7 mouse cellular contexts compared by ENCODE assay signal in the genomic region with DNA sequence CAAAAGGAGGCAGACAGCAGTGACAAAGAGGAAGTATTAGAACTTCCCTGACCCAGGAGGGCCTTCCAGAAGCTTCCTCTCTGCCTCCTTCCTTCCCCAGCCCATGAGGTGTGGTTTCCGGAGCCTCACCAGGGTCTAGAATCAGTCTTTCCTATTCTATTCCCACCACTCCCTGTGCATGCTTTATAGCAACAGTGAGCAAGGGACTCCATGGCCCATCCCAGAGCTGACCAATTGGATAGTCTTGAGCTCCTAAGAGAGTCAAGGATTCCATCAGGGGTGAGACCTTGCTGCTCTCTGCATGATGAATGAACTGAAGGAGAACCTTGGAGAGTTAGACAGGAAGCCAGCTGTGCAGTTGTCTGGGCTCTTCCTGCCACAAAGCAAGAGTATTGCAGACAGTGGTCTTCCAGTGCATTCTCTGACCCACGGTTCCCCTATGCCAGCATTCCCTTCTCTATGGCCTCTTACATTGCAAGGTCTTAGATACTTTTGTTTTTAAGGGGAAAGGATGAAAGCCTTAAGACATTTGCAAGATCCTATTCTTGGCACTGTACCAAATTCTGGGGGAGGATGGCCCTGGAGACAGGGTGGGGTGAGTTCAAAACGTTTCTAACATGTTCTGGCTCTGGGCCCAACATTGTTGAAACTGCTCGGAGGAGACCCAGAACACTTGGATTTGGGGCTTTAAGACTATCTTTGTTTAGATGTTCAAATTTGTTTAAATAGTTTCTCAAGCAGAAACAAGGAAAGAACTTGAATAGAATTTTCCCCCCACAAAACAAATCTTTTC. TPM values are rescaled to one million over a fixed set of nuclear protein-coding genes. Genes with fewer than 3 reads are reported as not detected.
DNase-seq lines count a peak whose midpoint lies in the region; ATAC-seq and TF ChIP-seq lines count a peak whose summit lies in the region.

No protein-coding gene starts in this region.

- TF ChIP-seq EP300 in lung, postnatal 0 days (IDR thresholded peaks at IDR 0.05), result peak; percentile 77

- intact Hi-C loops in heart, postnatal 36 days (cut with DNase I), result loop anchor here (2.0 kb wide), 1 partner anchor 27 kb away; no protein-coding TSS in a partner anchor

- no peak overlapping the region for H3K9ac ChIP-seq in lung, postnatal 0 days (replicated peaks; ENCODE audit: low read depth)
- no peak overlapping the region for H3K9ac ChIP-seq in forebrain, embryonic 15.5 days (replicated peaks)

- TF ChIP-seq CTCF in lung, postnatal 0 days (IDR thresholded peaks at IDR 0.05), result no peak

- peak overlapping the region; percentile 15; the same call in 1 of the 2 replicates for H3K27ac ChIP-seq in brown adipose tissue, adult 24 weeks (replicated peaks; ENCODE audit: low read depth, low read length)
- peak overlapping the region; percentile 38 for H3K27ac ChIP-seq in lung, postnatal 0 days (ENCODE audit: low read length)
- no peak overlapping the region for H3K27ac ChIP-seq in forebrain, embryonic 15.5 days (replicated peaks)

- 22% methylated on average over 4 of the region's 4 CpGs for WGBS in lung, postnatal 0 days
- 36% methylated on average over 4 of the region's 4 CpGs for WGBS in forebrain, embryonic 15.5 days

- DNase-seq in ZHBTc4 (ENCODE audit: low read depth, low spot score), result peak; percentile 35
- peak; percentile 58 to 59 for DNase-seq in heart, postnatal 36 days
- DNase-seq in lung, postnatal 0 days (ENCODE audit: low spot score), result peak; percentile 69
- no peak for DNase-seq in spleen, postnatal 4 days (ENCODE audit: low spot score in 2 of 2)
- DNase-seq in Muller cell, postnatal 12 days (ENCODE audit: inconsistent ontology term), result no peak

- ATAC-seq in lung, postnatal 0 days, result peak; percentile 76
- ATAC-seq in forebrain, embryonic 15.5 days (replicated peaks), result no peak

- no peaks in the 10 kb centered on the region for H3K9me3 ChIP-seq in lung, postnatal 0 days (ENCODE audit: low read length)
- H3K9me3 ChIP-seq in forebrain, embryonic 15.5 days, result no peaks in the 10 kb centered on the region

- H3K4me2 ChIP-seq in lung, postnatal 0 days (replicated peaks; ENCODE audit: low read depth, low read length), result no peak overlapping the region
- no peak overlapping the region for H3K4me2 ChIP-seq in forebrain, embryonic 15.5 days (replicated peaks)

- H3K4me3 ChIP-seq in brown adipose tissue, adult 24 weeks (ENCODE audit: insufficient read depth, low read depth, low read length), result no peak overlapping the region
- no peak overlapping the region for H3K4me3 ChIP-seq in lung, postnatal 0 days (ENCODE audit: low read depth, low read length)
- H3K4me3 ChIP-seq in forebrain, embryonic 15.5 days, result no peak overlapping the region

- H3K4me1 ChIP-seq in brown adipose tissue, adult 24 weeks (ENCODE audit: control insufficient read depth, insufficient read depth, insufficient read length, low read length), result peaks cover 4% of the 10 kb centered on the region; the same call in 1 of the 2 replicates
- H3K4me1 ChIP-seq in lung, postnatal 0 days (ENCODE audit: insufficient read depth, low read depth, low read length), result 0 out of 2 replicates have a peak, but pooled peaks cover 3% of the 10 kb centered on the region
- peaks cover 19% of the 10 kb centered on the region for H3K4me1 ChIP-seq in forebrain, embryonic 15.5 days

- H3K27me3 ChIP-seq in lung, postnatal 0 days (replicated peaks; ENCODE audit: insufficient read depth, low read length), result no peaks in the 10 kb centered on the region
- no peaks in the 10 kb centered on the region for H3K27me3 ChIP-seq in forebrain, embryonic 15.5 days

- H3K36me3 ChIP-seq in lung, postnatal 0 days (ENCODE audit: insufficient read depth, low read length), result no peaks in the 10 kb centered on the region
- no peaks in the 10 kb centered on the region for H3K36me3 ChIP-seq in forebrain, embryonic 15.5 days

RNA-seq across cellular contexts. Expression of gene Nid2, which starts 17.4 kb away (rescaled TPM):
- 6.0 and 7.3 TPM in 2 replicates for polyA plus RNA-seq in brown adipose tissue, adult 24 weeks (2012; ENCODE audit: insufficient read depth, insufficient read length, missing spikeins)
- total RNA-seq in heart, postnatal 36 days (2021), result 10 to 100 TPM; 35.0 to 36.3 TPM
- polyA plus RNA-seq in lung, postnatal 0 days (2015; fragmentation: Nextera tagmentation; extraction: Ambion mirVana), result 39.0 and 40.4 TPM in 2 replicates
- polyA plus RNA-seq in forebrain, embryonic 15.5 days (2015; fragmentation: Nextera tagmentation; extraction: Ambion mirVana), result 22.2 and 29.9 TPM in 2 replicates

Comparison
In these comparisons a context has a peak if more than half of its experiments do, and no peak if none do; other contexts are left out.
1. DNase-seq: peak in ZHBTc4 (single experiment), heart, postnatal 36 days (2 of 2) and lung, postnatal 0 days (single experiment); none in spleen, postnatal 4 days (0 of 2) and Muller cell, postnatal 12 days (single experiment).